Mouse (Mus musculus): ENCODE measurements around the gene Nudt9.

Nudt9 gene

GRCm38 (mm10) chr5:104046256-104047199 lies at the start of gene Nudt9:
Gene Nudt9 (plus strand): TSS chr5:104046306.
- peak; percentile 44; the same call in 1 of the 2 replicates for TF ChIP-seq GATA4 (IDR thresholded peaks at IDR 0.05; ENCODE audit: insufficient replicate concordance, low read length)

- no peak for TF ChIP-seq GATA4 (IDR thresholded peaks at IDR 0.05; ENCODE audit: insufficient replicate concordance, low read length)
Measured at GRCm38 (mm10) chr5:103998739-103999138, 47.4 kb upstream of the Nudt9 start.

- no peak for TF ChIP-seq GATA4 (IDR thresholded peaks at IDR 0.05; ENCODE audit: insufficient replicate concordance, low read length)
Measured at GRCm38 (mm10) chr5:103999738-104000137, 46.4 kb upstream of the Nudt9 start.

GRCm38 (mm10) chr5:104002549-104003255 lies 43.4 kb upstream of the Nudt9 start:
- TF ChIP-seq GATA4 (IDR thresholded peaks at IDR 0.05; ENCODE audit: insufficient replicate concordance, low read length) = no peak

- no peak for TF ChIP-seq GATA4 (IDR thresholded peaks at IDR 0.05; ENCODE audit: insufficient replicate concordance, low read length)
Measured at GRCm38 (mm10) chr5:104003256-104003931, 42.7 kb upstream of the Nudt9 start.

GRCm38 (mm10) chr5:104003955-104004354 lies 42.2 kb upstream of the Nudt9 start:
- TF ChIP-seq GATA4 (IDR thresholded peaks at IDR 0.05; ENCODE audit: insufficient replicate concordance, low read length) = no peak

GRCm38 (mm10) chr5:104006811-104007210 lies 39.3 kb upstream of the Nudt9 start:
- no peak for TF ChIP-seq GATA4 (IDR thresholded peaks at IDR 0.05; ENCODE audit: insufficient replicate concordance, low read length)

- no peak for TF ChIP-seq GATA4 (IDR thresholded peaks at IDR 0.05; ENCODE audit: insufficient replicate concordance, low read length)
Measured at GRCm38 (mm10) chr5:104007801-104008200, 38.3 kb upstream of the Nudt9 start.

GRCm38 (mm10) chr5:104009421-104009820 lies 36.7 kb upstream of the Nudt9 start:
- no peak for TF ChIP-seq GATA4 (IDR thresholded peaks at IDR 0.05; ENCODE audit: insufficient replicate concordance, low read length)

- TF ChIP-seq GATA4 (IDR thresholded peaks at IDR 0.05; ENCODE audit: insufficient replicate concordance, low read length) = no peak
Measured at GRCm38 (mm10) chr5:104010261-104010660, 35.8 kb upstream of the Nudt9 start.

- TF ChIP-seq GATA4 (IDR thresholded peaks at IDR 0.05; ENCODE audit: insufficient replicate concordance, low read length) = no peak
Measured at GRCm38 (mm10) chr5:104011419-104011818, 34.7 kb upstream of the Nudt9 start.

GRCm38 (mm10) chr5:104021597-104022378 lies 24.3 kb upstream of the Nudt9 start, which contains the start of gene Hsd17b11:
Gene Hsd17b11 (minus strand): TSS chr5:104021919.
- TF ChIP-seq GATA4 (IDR thresholded peaks at IDR 0.05; ENCODE audit: insufficient replicate concordance, low read length) = peak; percentile 86; the same call in 1 of the 2 replicates

GRCm38 (mm10) chr5:104022558-104022957 lies 23.5 kb upstream of the Nudt9 start:
- TF ChIP-seq GATA4 (IDR thresholded peaks at IDR 0.05; ENCODE audit: insufficient replicate concordance, low read length) = no peak

GRCm38 (mm10) chr5:104023289-104024020 lies 22.7 kb upstream of the Nudt9 start:
- no peak for TF ChIP-seq GATA4 (IDR thresholded peaks at IDR 0.05; ENCODE audit: insufficient replicate concordance, low read length)
